Mouse (Mus musculus) MEL (cell line): Measurements from ENCODE around the gene Fndc3a.

Source experiments
- GABPA ChIP-seq: IDR thresholded peaks from 2 replicates; pipeline ENCODE4 v1.6.1; 2012; ENCODE audit warnings: low read depth, mild to moderate bottlenecking, inconsistent platforms, low read length, improper control_type of control experiment, moderate library complexity
- ZNF384 ChIP-seq: IDR thresholded peaks from 2 replicates; pipeline ENCODE4 v1.6.1; 2012; ENCODE audit warnings: low read depth, mild to moderate bottlenecking, inconsistent platforms, low read length, improper control_type of control experiment

DNA sequence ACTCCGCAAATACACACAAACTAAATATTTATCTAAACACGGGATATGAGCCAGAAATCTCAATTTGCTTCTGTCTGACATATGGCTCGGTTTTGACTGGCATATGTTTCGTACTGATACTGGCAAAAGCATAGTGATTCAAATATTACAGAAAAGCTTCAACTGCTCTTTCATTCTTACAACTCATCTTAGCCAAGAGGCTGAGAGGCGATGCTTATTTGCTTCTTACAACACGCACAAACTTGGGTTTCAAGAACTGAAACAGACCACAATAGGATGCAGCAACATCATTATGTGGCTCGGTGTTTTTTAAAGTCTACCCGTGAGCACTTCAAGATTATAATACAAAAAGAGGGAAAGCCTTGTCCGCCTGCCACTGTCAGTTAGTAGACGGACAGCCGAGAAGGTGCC, 1.2 kb downstream of the Fndc3a start:
- no peak for TF ChIP-seq GABPA
- TF ChIP-seq ZNF384, result no peak
